Mouse (Mus musculus): Measurements from ENCODE around the gene Mcam. TPM values are rescaled to one million over a fixed set of nuclear protein-coding genes. Genes with fewer than 3 reads are reported as not detected.

Mcam gene
- total RNA-seq, 2 experiments from 2014 or later, result 9.0 to 11.6 TPM

DNA sequence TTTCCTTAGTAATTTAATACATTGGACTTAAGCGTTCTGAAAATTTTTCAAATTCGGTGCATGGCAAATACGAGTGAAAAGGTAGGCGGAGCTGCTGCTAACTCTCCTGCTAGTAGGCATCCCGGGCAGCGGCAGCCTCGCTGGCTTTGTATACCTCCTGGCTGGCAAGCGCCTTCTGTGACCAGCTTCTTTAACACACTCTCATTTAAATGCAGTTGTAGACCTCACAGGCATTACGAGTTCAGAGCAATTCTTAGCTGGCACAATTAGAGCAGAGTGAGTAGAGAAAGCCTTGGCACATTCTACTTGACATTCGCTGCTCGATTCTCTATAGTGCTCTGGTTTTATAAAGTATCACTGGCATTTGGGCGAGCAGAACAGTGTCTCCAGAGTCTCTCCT is 54.0 kb downstream of the Mcam start:
- intact Hi-C loops (cut with DNase I), result no loop called here
- no peak for TF ChIP-seq CTCF (IDR thresholded peaks at IDR 0.05)
- H3K4me3 ChIP-seq, result no peak overlapping the region; the same call in 1 of the 2 replicates
- peak; percentile 22 to 27 for DNase-seq (ENCODE audit: extremely low spot score in 1 of 2, low spot score in 2 of 2)
- no peak overlapping the region for H3K27ac ChIP-seq

DNA sequence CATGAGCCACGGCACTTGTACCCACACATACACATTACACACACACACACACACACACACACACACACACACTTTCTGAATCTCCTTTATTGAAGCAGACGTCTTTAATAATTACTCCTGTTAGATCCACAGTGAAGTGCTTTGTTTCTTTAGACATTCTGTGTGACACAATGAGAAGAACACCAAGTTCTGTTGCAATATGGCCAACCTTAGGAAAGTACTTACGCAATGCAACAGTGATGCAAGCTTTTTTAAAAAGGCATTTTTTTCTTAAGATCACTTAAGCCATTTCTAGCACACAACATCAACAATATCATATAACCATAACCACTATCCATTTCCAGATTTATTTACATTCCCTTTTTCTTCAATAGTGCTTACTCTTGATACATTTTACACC is 56.9 kb downstream of the Mcam start:
- no peak overlapping the region for H3K27ac ChIP-seq
- intact Hi-C loops (cut with DNase I), result no loop called here
- DNase-seq (ENCODE audit: extremely low spot score in 1 of 2, low spot score in 2 of 2), result no peak
- no peak for TF ChIP-seq CTCF (IDR thresholded peaks at IDR 0.05)
- no peak overlapping the region for H3K4me3 ChIP-seq

DNA sequence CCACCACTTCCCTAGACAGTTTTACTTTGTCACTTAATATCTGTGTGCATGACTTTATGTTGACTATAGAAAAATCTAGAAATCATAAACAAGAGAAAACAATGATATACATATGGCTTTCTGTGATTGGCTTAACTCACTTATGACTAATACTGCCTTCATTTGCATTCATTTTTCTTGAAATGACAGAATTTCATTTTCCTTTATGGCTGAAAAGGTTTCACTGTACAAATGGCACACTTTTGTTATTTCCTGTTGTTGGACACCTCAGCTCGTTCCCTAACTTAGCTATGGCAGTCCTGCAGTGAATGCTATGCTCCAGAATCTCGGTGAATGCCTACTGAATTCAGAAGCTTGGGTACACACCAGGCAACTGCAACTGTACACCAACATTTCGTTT is 58.0 kb downstream of the Mcam start:
- Histone ChIP-seq H3K4me3 (no peak overlapping the region), H3K27ac (no peak overlapping the region)
- DNase-seq (ENCODE audit: extremely low spot score in 1 of 2, low spot score in 2 of 2), result no peak
- intact Hi-C loops (cut with DNase I), result no loop called here
- no peak for TF ChIP-seq CTCF (IDR thresholded peaks at IDR 0.05)

Other genes starting within 250 kb of the Mcam start
- gene Thy1, start 91.1 kb upstream of the Mcam start, total RNA-seq (2021), result 100 to 1,000 TPM; 838 to 856 TPM
- gene Usp2, start 67.4 kb upstream of the Mcam start, total RNA-seq (2021), result 100 to 1,000 TPM in 1 of 2 experiments, 10 to 100 TPM in 1; 99.3 to 120 TPM
- gene Mfrp, start 32.7 kb upstream of the Mcam start, total RNA-seq (2021), result 1 to 10 TPM in 1 of 2 experiments, under 1 TPM in 1; 0.82 to 1.6 TPM
- 10 to 100 TPM; 14.2 to 15.3 TPM for gene C1qtnf5, start 27.2 kb upstream of the Mcam start, total RNA-seq (2021)
- under 1 TPM in 1 of 2 experiments, not detected in 1; 0.56 TPM for gene Gm49380, start 21.0 kb upstream of the Mcam start, total RNA-seq (2021)
- 10 to 100 TPM; 32.7 to 33.1 TPM for gene Rnf26, start 21.0 kb upstream of the Mcam start, total RNA-seq (2021)
- gene Cbl, start 99.6 kb downstream of the Mcam start, total RNA-seq (2021), result 10 to 100 TPM; 59.5 to 66.3 TPM
- 1 to 10 TPM in 1 of 2 experiments, under 1 TPM in 1; 0.77 to 1.1 TPM for gene Ccdc153, start 106.2 kb downstream of the Mcam start, total RNA-seq (2021)
- gene Pdzd3, start 117.0 kb downstream of the Mcam start, total RNA-seq (2021), result 1 to 10 TPM in 1 of 2 experiments, under 1 TPM in 1; 0.50 to 1.2 TPM
- gene Nlrx1, start 134.1 kb downstream of the Mcam start, total RNA-seq (2021), result 10 to 100 TPM in 1 of 2 experiments, 1 to 10 TPM in 1; 8.7 to 13.3 TPM
- gene Abcg4, start 154.1 kb downstream of the Mcam start, total RNA-seq (2021), result 10 to 100 TPM; 62.1 TPM
- 10 to 100 TPM; 28.9 to 29.3 TPM for gene Hinfp, start 171.2 kb downstream of the Mcam start, total RNA-seq (2021)
- gene C2cd2l, start 185.8 kb downstream of the Mcam start, total RNA-seq (2021), result 100 to 1,000 TPM; 190 to 222 TPM
- 10 to 100 TPM; 13.8 to 14.6 TPM for gene Dpagt1, start 191.6 kb downstream of the Mcam start, total RNA-seq (2021)
- 10 to 100 TPM; 46.1 to 53.2 TPM for gene H2afx, start 200.2 kb downstream of the Mcam start, total RNA-seq (2021)
- gene Hmbs, start 209.8 kb downstream of the Mcam start, total RNA-seq (2021), result 10 to 100 TPM; 20.8 to 21.1 TPM
- 10 to 100 TPM; 52.1 to 53.1 TPM for gene Vps11, start 227.2 kb downstream of the Mcam start, total RNA-seq (2021)
- gene Hyou1, start 245.0 kb downstream of the Mcam start, total RNA-seq (2021), result 100 to 1,000 TPM; 127 to 139 TPM